Mouse (Mus musculus) spleen, adult 2 months (tissue): ENCODE measurements around the gene Pla2g1b.

Source experiments
- CTCF ChIP-seq: fragments of 200-500 bp; IDR thresholded peaks from 2 replicates; pipeline ENCODE4 v1.5.1; 2011; ENCODE audit warnings: mild to moderate bottlenecking, inconsistent platforms; ENCODE audit not compliant: insufficient read depth, insufficient read length, insufficient replicate concordance; ENCODE audit errors: extremely low read depth
- POLR2A ChIP-seq: fragments of 200-500 bp; IDR thresholded peaks from 2 replicates; pipeline ENCODE4 v1.6.1; 2011; ENCODE audit warnings: low read depth, low read length, inconsistent platforms

- TF ChIP-seq CTCF (no peak), POLR2A (no peak)
These were observed 50.8 kb downstream of the Pla2g1b start for GRCm38 (mm10) chr5:115516908-115517307.
